Mouse (Mus musculus) heart, embryonic 13.5 days (tissue): ENCODE data around the gene Mknk1. TPM values are rescaled to one million over a fixed set of nuclear protein-coding genes. Genes with fewer than 3 reads are reported as not detected.

Experiments used
- ATAC-seq: fragments of 200-750 bp; cut with Nextera tagmentation; 2 replicates; pipeline ENCODE4 v1.8.0; 2017; ENCODE audit warnings: moderate TSS enrichment; ENCODE audit not compliant: insufficient number of reproducible peaks, low FRiP score, low TSS enrichment; ENCODE audit errors: extremely low read depth
- H3K27ac ChIP-seq: fragments of 300-500 bp; sonication (generic); replicated peaks from 2 replicates; pipeline ENCODE4 v1.5.1; 2015; ENCODE audit warnings: moderate library complexity, mild to moderate bottlenecking, inconsistent platforms
- H3K27me3 ChIP-seq: fragments of 300-500 bp; sonication (generic); replicated peaks from 2 replicates; pipeline ENCODE4 v1.6.1; 2015; ENCODE audit warnings: mild to moderate bottlenecking, inconsistent platforms
- H3K36me3 ChIP-seq: fragments of 300-500 bp; sonication (generic); 2 replicates; pipeline ENCODE4 v1.6.1; 2015; ENCODE audit warnings: mild to moderate bottlenecking, inconsistent platforms
- H3K4me1 ChIP-seq: fragments of 300-500 bp; sonication (generic); 2 replicates; pipeline ENCODE4 v1.6.1; 2015; ENCODE audit warnings: inconsistent platforms
- H3K4me2 ChIP-seq: fragments of 300-500 bp; sonication (generic); 2 replicates; pipeline ENCODE4 v1.6.1; 2015; ENCODE audit warnings: inconsistent platforms, mild to moderate bottlenecking, moderate library complexity
- H3K4me3 ChIP-seq: fragments of 300-500 bp; sonication (generic); 2 replicates; pipeline ENCODE4 v1.5.1; 2015; ENCODE audit warnings: moderate library complexity, mild to moderate bottlenecking, inconsistent platforms
- H3K9ac ChIP-seq: fragments of 300-500 bp; sonication (generic); 2 replicates; pipeline ENCODE4 v1.6.1; 2015; ENCODE audit warnings: inconsistent platforms, mild to moderate bottlenecking, moderate library complexity
- H3K9me3 ChIP-seq: fragments of 300-500 bp; sonication (generic); 2 replicates; pipeline ENCODE4 v1.6.1; 2016; ENCODE audit warnings: inconsistent platforms
- WGBS: fragments of 180-500 bp; shearing (Covaris S2); methylation state at CpG from one replicate; pipeline ENCODE4 v1.1.7; 2015; ENCODE audit warnings: mixed read lengths; 5-methylcytosine and 5-hydroxymethylcytosine counted together
- polyA plus RNA-seq: library from polyadenylated mRNA; unstranded; fragments of >200 nt; fragmentation: Nextera tagmentation; extraction: Ambion mirVana; gene quantifications from 2 replicates; pipeline ENCODE4 v1.2.1, GENCODE M21; 2015

Gene Mknk1
- 18.2 and 18.6 TPM in 2 replicates for polyA plus RNA-seq

DNA sequence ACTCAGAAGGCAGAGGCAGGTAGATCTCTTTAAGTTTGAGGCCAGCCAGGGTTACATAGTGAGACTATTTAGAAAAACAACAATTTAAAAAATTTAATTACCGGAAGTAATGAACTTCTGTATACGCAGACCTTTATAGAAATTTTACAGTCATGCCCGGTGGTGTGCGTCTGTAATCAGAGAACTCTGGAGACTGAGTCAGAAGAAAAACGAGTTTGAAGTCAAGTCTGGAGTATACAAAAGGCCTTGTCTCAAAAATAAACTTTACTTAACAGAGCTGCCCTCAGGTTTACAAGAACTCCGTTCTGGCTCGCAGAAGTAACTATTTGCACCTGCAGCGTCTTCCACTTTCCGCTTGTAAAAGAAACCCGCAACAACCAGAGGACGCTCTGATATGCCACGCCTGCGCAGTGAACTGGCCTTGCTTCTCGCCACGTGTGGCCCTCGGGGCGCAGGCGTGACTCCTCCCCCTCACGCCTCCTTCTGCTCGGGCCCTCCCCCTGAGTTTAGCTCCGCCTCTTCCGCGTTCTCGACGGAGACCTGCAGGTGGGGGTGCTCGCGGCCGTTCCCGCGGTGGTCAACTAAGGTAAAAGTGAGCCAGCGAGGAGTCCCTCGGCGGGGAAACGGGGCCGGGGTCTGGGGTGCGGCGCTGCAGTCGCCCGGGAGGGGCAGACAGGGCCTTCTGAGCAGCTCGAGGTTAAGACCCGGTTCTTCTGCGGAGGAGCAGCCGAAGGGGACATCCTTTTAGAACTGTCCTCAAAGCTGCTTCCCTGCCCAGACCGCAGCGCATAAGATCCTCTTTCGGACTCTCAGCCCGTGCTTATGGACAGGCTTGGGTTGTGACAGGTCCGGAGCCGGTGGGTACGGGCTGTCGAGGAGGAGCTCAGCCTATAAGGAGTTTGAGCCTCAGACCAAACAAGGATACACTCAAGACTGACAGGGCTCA lies at the start of gene Mknk1:
TSS of gene Mknk1 (plus strand) at position 503 of the 946 bp plus-strand sequence.
- H3K4me2 ChIP-seq: peak within 1 kb of the TSS; percentile 79
- peaks cover 14% of the 10 kb centered on the region for H3K4me1 ChIP-seq
- H3K27ac ChIP-seq: peak within 1 kb of the TSS; percentile 71
- peak; percentile 97 for ATAC-seq
- no peaks in the 10 kb centered on the region for H3K27me3 ChIP-seq
- 2% methylated on average over 51 of the region's 51 CpGs for WGBS
- H3K4me3 ChIP-seq: peak within 1 kb of the TSS; percentile 70
- peaks cover 27% of the 10 kb centered on the region for H3K36me3 ChIP-seq
- H3K9me3 ChIP-seq: no peaks in the 10 kb centered on the region
- H3K9ac ChIP-seq: peak within 1 kb of the TSS; percentile 86

GRCm38 (mm10) chr4:115790864-115791263 lies 48.1 kb upstream of the Mknk1 start:
- no peaks in the 10 kb centered on the region for H3K9me3 ChIP-seq
- H3K36me3 ChIP-seq: peaks cover 82% of the 10 kb centered on the region
- H3K27me3 ChIP-seq: no peaks in the 10 kb centered on the region
- H3K4me2 ChIP-seq: no peak overlapping the region
- 71% methylated on average over 3 of the region's 3 CpGs for WGBS
- H3K4me3 ChIP-seq: no peak overlapping the region
- H3K27ac ChIP-seq: no peak overlapping the region
- peaks cover 9% of the 10 kb centered on the region for H3K4me1 ChIP-seq
- no peak for ATAC-seq
- no peak overlapping the region for H3K9ac ChIP-seq

DNA sequence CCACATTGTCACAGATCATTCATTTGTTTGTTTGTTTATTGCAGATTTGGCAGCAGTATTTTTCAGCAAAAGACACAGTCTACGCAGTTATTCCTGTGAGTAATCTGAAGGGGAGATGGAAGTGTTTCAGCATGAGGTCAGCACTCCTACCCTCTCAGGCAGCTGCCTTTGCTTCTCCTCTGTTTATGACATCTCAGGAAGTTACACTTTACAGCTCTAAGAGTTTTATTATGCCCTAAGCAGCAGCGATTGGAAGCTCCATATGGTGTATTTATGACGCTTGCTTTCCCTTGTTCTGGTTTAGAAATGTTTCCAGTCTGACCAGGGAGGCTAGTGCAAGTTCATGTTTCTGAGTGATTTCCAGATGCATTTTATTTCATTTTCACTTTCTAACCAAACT lies 43.6 kb upstream of the Mknk1 start:
- Histone ChIP-seq H3K27me3 (no peaks in the 10 kb centered on the region), H3K4me2 (no peak overlapping the region), H3K36me3 (peaks cover 90% of the 10 kb centered on the region), H3K9ac (no peak overlapping the region), H3K4me3 (no peak overlapping the region), H3K27ac (no peak overlapping the region), H3K4me1 (no peaks in the 10 kb centered on the region), H3K9me3 (no peaks in the 10 kb centered on the region)
- WGBS: 89% methylated on average over 3 of the region's 3 CpGs
- no peak for ATAC-seq

- Histone ChIP-seq H3K4me1 (no peaks in the 10 kb centered on the region), H3K36me3 (peaks cover 83% of the 10 kb centered on the region), H3K4me3 (no peak overlapping the region), H3K9me3 (no peaks in the 10 kb centered on the region), H3K4me2 (no peak overlapping the region), H3K9ac (no peak overlapping the region), H3K27me3 (no peaks in the 10 kb centered on the region), H3K27ac (no peak overlapping the region)
- 81% methylated on average over 3 of the region's 3 CpGs for WGBS
- no peak for ATAC-seq
Measured at GRCm38 (mm10) chr4:115799981-115800380, 39.0 kb upstream of the Mknk1 start.

GRCm38 (mm10) chr4:115812326-115812725 lies 26.7 kb upstream of the Mknk1 start:
- no peaks in the 10 kb centered on the region for H3K9me3 ChIP-seq
- H3K4me3 ChIP-seq: no peak overlapping the region
- no peak overlapping the region for H3K4me2 ChIP-seq
- no peak overlapping the region for H3K9ac ChIP-seq
- H3K27ac ChIP-seq: no peak overlapping the region
- H3K4me1 ChIP-seq: no peaks in the 10 kb centered on the region
- 84% methylated on average over 4 of the region's 4 CpGs for WGBS
- peaks cover 58% of the 10 kb centered on the region for H3K36me3 ChIP-seq
- no peak for ATAC-seq
- H3K27me3 ChIP-seq: no peaks in the 10 kb centered on the region

DNA sequence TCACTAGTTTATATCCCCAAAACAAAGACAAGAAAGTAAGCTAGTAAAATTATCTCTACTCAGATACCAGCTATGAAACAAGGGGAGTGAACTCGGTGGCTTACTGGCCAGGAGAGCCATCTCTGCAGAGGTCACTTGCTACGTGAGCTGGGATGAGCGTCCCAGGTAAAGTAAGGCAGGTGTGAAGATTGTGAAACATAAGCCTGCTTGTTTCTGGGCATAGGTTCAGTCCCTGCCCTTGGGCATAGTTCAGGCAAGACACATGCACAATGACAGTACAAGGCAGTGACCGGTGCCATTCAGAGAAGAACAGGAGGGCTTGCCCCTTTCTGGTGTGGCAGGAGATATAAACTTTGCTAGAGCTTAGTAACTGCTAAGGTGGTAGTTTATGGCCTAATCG lies 23.4 kb upstream of the Mknk1 start:
- 88% methylated on average over 5 of the region's 5 CpGs for WGBS
- H3K4me1 ChIP-seq: no peaks in the 10 kb centered on the region
- no peak overlapping the region for H3K27ac ChIP-seq
- H3K9ac ChIP-seq: no peak overlapping the region
- H3K4me2 ChIP-seq: no peak overlapping the region
- ATAC-seq: no peak
- no peaks in the 10 kb centered on the region for H3K9me3 ChIP-seq
- peaks cover 58% of the 10 kb centered on the region for H3K36me3 ChIP-seq
- H3K4me3 ChIP-seq: no peak overlapping the region
- no peaks in the 10 kb centered on the region for H3K27me3 ChIP-seq

- Histone ChIP-seq H3K36me3 (peaks cover 24% of the 10 kb centered on the region), H3K27ac (no peak overlapping the region), H3K9ac (no peak overlapping the region), H3K4me2 (no peak overlapping the region), H3K9me3 (no peaks in the 10 kb centered on the region), H3K27me3 (no peaks in the 10 kb centered on the region), H3K4me3 (no peak overlapping the region), H3K4me1 (peaks cover 45% of the 10 kb centered on the region)
- 43% methylated on average over 3 of the region's 3 CpGs for WGBS
- ATAC-seq: no peak
Measured at GRCm38 (mm10) chr4:115820199-115820598, 18.8 kb upstream of the Mknk1 start.

- Histone ChIP-seq H3K4me1 (peaks cover 47% of the 10 kb centered on the region), H3K9ac (no peak overlapping the region), H3K4me3 (no peak overlapping the region), H3K9me3 (no peaks in the 10 kb centered on the region), H3K36me3 (peaks cover 16% of the 10 kb centered on the region), H3K4me2 (no peak overlapping the region), H3K27me3 (no peaks in the 10 kb centered on the region), H3K27ac (no peak overlapping the region)
- WGBS: 64% methylated on average over 3 of the region's 3 CpGs
- no peak for ATAC-seq
Measured at GRCm38 (mm10) chr4:115820944-115821343, 18.1 kb upstream of the Mknk1 start.

GRCm38 (mm10) chr4:115821431-115821830 lies 17.6 kb upstream of the Mknk1 start:
- no peak for ATAC-seq
- no peak overlapping the region for H3K9ac ChIP-seq
- peaks cover 11% of the 10 kb centered on the region for H3K36me3 ChIP-seq
- H3K27me3 ChIP-seq: no peaks in the 10 kb centered on the region
- no peak overlapping the region for H3K4me2 ChIP-seq
- no peak overlapping the region for H3K4me3 ChIP-seq
- H3K9me3 ChIP-seq: no peaks in the 10 kb centered on the region
- peaks cover 47% of the 10 kb centered on the region for H3K4me1 ChIP-seq
- H3K27ac ChIP-seq: peak overlapping the region; percentile 40

DNA sequence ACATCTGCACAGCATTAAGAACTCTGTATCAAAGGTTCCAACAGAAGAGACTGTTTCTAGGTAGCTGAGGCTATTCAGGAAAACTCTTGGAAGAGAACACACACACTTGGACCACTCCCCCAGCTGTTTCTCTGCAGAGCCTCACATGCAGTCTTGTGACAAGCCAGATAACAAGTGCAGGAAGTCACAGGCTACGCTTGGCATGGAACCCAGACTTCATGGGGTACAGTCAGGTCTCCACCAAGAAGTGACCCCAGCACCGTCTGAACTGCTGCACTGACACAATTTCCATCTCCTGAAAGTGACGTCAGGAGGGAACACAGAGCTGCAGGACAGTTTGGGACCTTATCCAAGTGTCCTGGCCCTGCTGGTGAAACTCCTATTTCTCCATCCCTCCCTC lies 17.1 kb upstream of the Mknk1 start:
- peak; percentile 27; the same call in 1 of the 2 replicates for ATAC-seq

GRCm38 (mm10) chr4:115824178-115824577 lies 14.8 kb upstream of the Mknk1 start:
- ATAC-seq: no peak
- no peaks in the 10 kb centered on the region for H3K27me3 ChIP-seq
- no peak overlapping the region for H3K4me2 ChIP-seq
- peak overlapping the region; percentile 61 for H3K27ac ChIP-seq
- 30% methylated on average over 2 of the region's 2 CpGs for whole genome bisulfite sequencing
- H3K4me3 ChIP-seq: no peak overlapping the region
- H3K4me1 ChIP-seq: peaks cover 63% of the 10 kb centered on the region
- H3K36me3 ChIP-seq: peaks cover 8% of the 10 kb centered on the region; the same call in 1 of the 2 replicates
- no peaks in the 10 kb centered on the region for H3K9me3 ChIP-seq
- no peak overlapping the region for H3K9ac ChIP-seq

More for the DNA sequence above, 17.1 kb upstream of the Mknk1 start:
- Histone ChIP-seq H3K36me3 (peaks cover 8% of the 10 kb centered on the region; the same call in 1 of the 2 replicates), H3K4me3 (no peak overlapping the region), H3K27ac (peak overlapping the region; percentile 40), H3K9me3 (no peaks in the 10 kb centered on the region), H3K27me3 (no peaks in the 10 kb centered on the region), H3K4me2 (no peak overlapping the region), H3K4me1 (peaks cover 48% of the 10 kb centered on the region), H3K9ac (no peak overlapping the region)
- 22% methylated on average over 3 of the region's 3 CpGs for WGBS

GRCm38 (mm10) chr4:115825271-115825670 lies 13.7 kb upstream of the Mknk1 start:
- Histone ChIP-seq H3K4me2 (no peak overlapping the region), H3K36me3 (no peaks in the 10 kb centered on the region), H3K4me1 (peaks cover 74% of the 10 kb centered on the region), H3K27ac (no peak overlapping the region), H3K4me3 (no peak overlapping the region), H3K9me3 (no peaks in the 10 kb centered on the region), H3K9ac (no peak overlapping the region), H3K27me3 (no peaks in the 10 kb centered on the region)
- WGBS: 65% methylated on average over 2 of the region's 2 CpGs
- ATAC-seq: no peak
